Mouse (Mus musculus) stomach, postnatal 0 days (tissue): ENCODE results near the gene Clpsl2. TPM values are rescaled to one million over a fixed set of nuclear protein-coding genes. Genes with fewer than 3 reads are reported as not detected.

Source experiments
- ATAC-seq: fragments of 200-750 bp; cut with Nextera tagmentation; 2 replicates; pipeline ENCODE4 v1.8.0; 2017; ENCODE audit not compliant: low FRiP score, low TSS enrichment
- DNase-seq: peaks from one replicate; pipeline ENCODE4 v3.0.0-alpha.2; 2016; ENCODE audit warnings: low spot score
- H3K27ac ChIP-seq: fragments of 300-500 bp; sonication (generic); replicated peaks from 2 replicates; pipeline ENCODE4 v1.5.1; 2014; ENCODE audit warnings: mild to moderate bottlenecking, control low read depth
- H3K27me3 ChIP-seq: fragments of 300-500 bp; sonication (generic); 2 replicates; pipeline ENCODE4 v1.6.1; 2014; ENCODE audit warnings: low read length; ENCODE audit not compliant: control insufficient read depth, insufficient read depth
- H3K36me3 ChIP-seq: fragments of 300-500 bp; sonication (generic); 2 replicates; pipeline ENCODE4 v1.6.1; 2014; ENCODE audit warnings: low read length, mixed read lengths; ENCODE audit not compliant: control insufficient read depth, insufficient read depth
- H3K4me1 ChIP-seq: fragments of 300-500 bp; sonication (generic); replicated peaks from 2 replicates; pipeline ENCODE4 v1.6.1; 2014; ENCODE audit warnings: antibody characterized with exemption; ENCODE audit not compliant: control insufficient read depth, insufficient read depth
- H3K4me2 ChIP-seq: fragments of 300-500 bp; sonication (generic); replicated peaks from 2 replicates; pipeline ENCODE4 v1.6.1; 2014; ENCODE audit warnings: low read depth, mild to moderate bottlenecking, control low read depth, moderate library complexity
- H3K4me3 ChIP-seq: fragments of 300-500 bp; sonication (generic); 2 replicates; pipeline ENCODE4 v1.5.1; 2014; ENCODE audit warnings: low read depth, low read length, control low read depth
- H3K9ac ChIP-seq: fragments of 300-500 bp; sonication (generic); 2 replicates; pipeline ENCODE4 v1.6.1; 2014; ENCODE audit warnings: mild to moderate bottlenecking, low read length, control low read depth, mixed read lengths
- H3K9me3 ChIP-seq: fragments of 300-500 bp; sonication (generic); 2 replicates; pipeline ENCODE4 v1.6.1; 2016; ENCODE audit warnings: low read length; ENCODE audit not compliant: control insufficient read depth
- CTCF ChIP-seq: IDR thresholded peaks from 2 replicates; pipeline ENCODE4 v1.5.1; 2016; ENCODE audit warnings: antibody characterized with exemption, low read depth, mild to moderate bottlenecking, moderate library complexity
- EP300 ChIP-seq: optimal IDR thresholded peaks from 2 replicates; pipeline ENCODE3; 2016; ENCODE audit warnings: antibody characterized with exemption
- WGBS: fragments of 180-500 bp; shearing (Covaris S2); extraction: QIAGEN DNeasy Blood & Tissue Kit; methylation state at CpG from one replicate; pipeline ENCODE4 v1.1.7; 2014; 5-methylcytosine and 5-hydroxymethylcytosine counted together
- polyA plus RNA-seq: library from polyadenylated mRNA; unstranded; fragments of >200 nt; fragmentation: Nextera tagmentation; extraction: Ambion mirVana; gene quantifications from 2 replicates; pipeline ENCODE4 v1.2.1, GENCODE M21; 2015

Gene Clpsl2
- polyA plus RNA-seq: not detected in 2 replicates

- Histone ChIP-seq H3K27ac (no peak within 1 kb of the TSS), H3K4me1 (no peaks in the 10 kb centered on the region), H3K9me3 (no peaks in the 10 kb centered on the region), H3K27me3 (no peaks in the 10 kb centered on the region), H3K4me3 (no peak within 1 kb of the TSS), H3K4me2 (no peak within 1 kb of the TSS), H3K36me3 (no peaks in the 10 kb centered on the region), H3K9ac (no peak within 1 kb of the TSS)
- ATAC-seq (no peak), DNase-seq (no peak)
- TF ChIP-seq CTCF (no peak), EP300 (no peak)
- WGBS: 80% methylated on average over 14 of the region's 14 CpGs
These were observed at the start of gene Clpsl2 for GRCm38 (mm10) chr17:28549111-28549510. Gene Clpsl2 (plus strand): TSS chr17:28549411.

GRCm38 (mm10) chr17:28500465-28500864 lies 48.7 kb upstream of the Clpsl2 start:
- H3K9ac ChIP-seq: no peak overlapping the region
- no peaks in the 10 kb centered on the region for H3K9me3 ChIP-seq
- no peak overlapping the region for H3K4me2 ChIP-seq
- no peak for ATAC-seq
- WGBS: 58% methylated on average over 3 of the region's 3 CpGs
- H3K27me3 ChIP-seq: no peaks in the 10 kb centered on the region
- TF ChIP-seq CTCF (no peak), EP300 (no peak)
- no peak overlapping the region for H3K4me3 ChIP-seq
- no peaks in the 10 kb centered on the region for H3K4me1 ChIP-seq
- no peaks in the 10 kb centered on the region for H3K36me3 ChIP-seq
- no peak overlapping the region for H3K27ac ChIP-seq
- no peak for DNase-seq

GRCm38 (mm10) chr17:28502196-28502821 lies 46.9 kb upstream of the Clpsl2 start:
- H3K27me3 ChIP-seq: no peaks in the 10 kb centered on the region
- H3K4me2 ChIP-seq: no peak overlapping the region
- H3K9me3 ChIP-seq: no peaks in the 10 kb centered on the region
- H3K36me3 ChIP-seq: no peaks in the 10 kb centered on the region
- no peak for TF ChIP-seq CTCF
- no peak overlapping the region for H3K9ac ChIP-seq
- H3K4me1 ChIP-seq: no peaks in the 10 kb centered on the region
- ATAC-seq: no peak
- no peak overlapping the region for H3K4me3 ChIP-seq
- 55% methylated on average over 7 of the region's 7 CpGs for WGBS
- no peak for DNase-seq
- H3K27ac ChIP-seq: no peak overlapping the region

GRCm38 (mm10) chr17:28504182-28504581 lies 45.0 kb upstream of the Clpsl2 start:
- Histone ChIP-seq H3K9me3 (no peaks in the 10 kb centered on the region), H3K4me3 (no peak overlapping the region), H3K9ac (no peak overlapping the region), H3K4me1 (peaks cover 3% of the 10 kb centered on the region; the same call in 1 of the 2 replicates), H3K36me3 (no peaks in the 10 kb centered on the region), H3K4me2 (no peak overlapping the region), H3K27ac (no peak overlapping the region), H3K27me3 (no peaks in the 10 kb centered on the region)
- TF ChIP-seq CTCF (no peak), EP300 (no peak)
- ATAC-seq (no peak), DNase-seq (no peak)
- 78% methylated on average over 6 of the region's 6 CpGs for WGBS

- Histone ChIP-seq H3K36me3 (no peaks in the 10 kb centered on the region), H3K4me3 (no peak overlapping the region), H3K4me2 (no peak overlapping the region), H3K27me3 (no peaks in the 10 kb centered on the region), H3K4me1 (peaks cover 4% of the 10 kb centered on the region; the same call in 1 of the 2 replicates), H3K27ac (no peak overlapping the region), H3K9ac (no peak overlapping the region), H3K9me3 (no peaks in the 10 kb centered on the region)
- TF ChIP-seq CTCF: no peak
- TF ChIP-seq EP300: no peak
- no peak for DNase-seq
- 87% methylated on average over 4 of the region's 4 CpGs for WGBS
- ATAC-seq: no peak
These were observed 43.6 kb upstream of the Clpsl2 start for GRCm38 (mm10) chr17:28505591-28505990.

GRCm38 (mm10) chr17:28506895-28507294 lies 42.3 kb upstream of the Clpsl2 start:
- WGBS: 26% methylated on average over 5 of the region's 5 CpGs
- ATAC-seq (no peak), DNase-seq (no peak)
- no peaks in the 10 kb centered on the region for H3K27me3 ChIP-seq
- H3K4me1 ChIP-seq: peaks cover 12% of the 10 kb centered on the region; the same call in 1 of the 2 replicates
- TF ChIP-seq CTCF (no peak), EP300 (no peak)
- no peak overlapping the region for H3K4me3 ChIP-seq
- peak overlapping the region; percentile 18; the same call in 1 of the 2 replicates for H3K27ac ChIP-seq
- no peaks in the 10 kb centered on the region for H3K9me3 ChIP-seq
- no peak overlapping the region for H3K4me2 ChIP-seq
- H3K9ac ChIP-seq: no peak overlapping the region; the same call in 1 of the 2 replicates
- no peaks in the 10 kb centered on the region for H3K36me3 ChIP-seq
